Mouse (Mus musculus) adrenal gland, postnatal 25 days (tissue): Measurements from ENCODE around the gene Dbh. TPM values are rescaled to one million over a fixed set of nuclear protein-coding genes. Genes with fewer than 3 reads are reported as not detected.

Source experiments
- DNase-seq: peaks from one replicate; pipeline ENCODE4 v3.0.0; 2021; ENCODE audit warnings: mixed read lengths
- total RNA-seq: library from RNA; stranded (reverse); gene quantifications from 2 replicates; pipeline ENCODE4 v1.2.3, GENCODE M21; 2021

The Dbh gene
- total RNA-seq, 1 experiment from 2014 or later = 373 TPM

DNA sequence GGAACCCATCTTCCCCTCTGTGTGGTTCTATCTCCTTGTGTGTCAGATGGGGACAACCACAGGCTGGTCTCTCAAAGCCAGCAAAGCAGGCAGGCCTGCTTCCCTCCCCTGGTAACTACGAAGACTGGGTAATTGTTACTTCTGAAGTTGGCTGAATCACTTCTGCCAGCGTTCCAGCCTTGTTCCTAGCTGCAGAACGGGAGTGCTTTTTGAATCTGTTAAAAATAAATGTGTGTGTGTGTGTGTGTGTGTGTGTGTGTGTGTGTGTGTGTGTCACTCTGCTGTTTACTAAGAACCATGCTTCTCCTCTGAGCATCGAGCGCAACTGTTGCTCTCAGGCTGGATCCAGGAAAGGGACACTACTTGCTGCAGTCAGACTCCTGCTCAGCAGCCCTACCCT is 1.2 kb upstream of the Dbh start:
- no peak for DNase-seq

DNA sequence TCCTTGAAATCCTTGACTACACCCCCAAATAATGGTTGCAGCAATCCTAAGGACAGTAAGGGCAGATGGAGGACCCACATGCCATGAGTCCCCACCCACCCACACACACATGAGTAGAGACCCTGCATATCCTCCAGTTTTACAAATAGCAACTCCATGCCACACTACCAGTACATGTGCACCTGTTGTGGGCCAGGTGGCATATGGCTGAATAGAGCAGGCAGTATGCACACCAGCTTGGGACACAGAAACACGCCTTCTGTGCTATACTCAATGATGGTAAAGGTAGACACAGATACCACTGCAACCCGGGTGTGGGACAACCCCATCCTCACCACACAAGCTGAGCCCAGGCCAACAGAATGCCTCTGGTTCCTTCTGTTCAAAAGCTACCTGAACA is 1.0 kb downstream of the Dbh start:
- DNase-seq = no peak

DNA sequence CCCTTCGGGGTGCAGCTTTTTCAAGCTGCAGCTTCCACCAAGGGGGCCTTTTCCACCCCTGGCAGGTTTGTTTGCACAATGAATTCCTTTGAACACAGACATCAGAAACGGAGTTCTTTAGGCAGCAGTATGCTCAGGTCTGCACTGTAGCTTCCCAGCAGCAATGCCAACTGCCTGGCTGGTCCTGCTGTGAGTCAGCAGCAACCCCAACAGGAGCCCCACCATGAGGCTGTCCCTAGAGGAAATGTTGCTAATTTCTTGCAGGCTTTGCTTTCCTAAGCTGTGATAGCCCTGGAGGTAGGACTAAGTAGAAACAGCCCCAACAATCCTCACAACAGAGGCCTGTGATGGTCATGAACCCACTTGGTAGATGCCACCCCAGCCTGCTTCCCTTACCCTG is 2.0 kb downstream of the Dbh start:
- no peak for DNase-seq

DNA sequence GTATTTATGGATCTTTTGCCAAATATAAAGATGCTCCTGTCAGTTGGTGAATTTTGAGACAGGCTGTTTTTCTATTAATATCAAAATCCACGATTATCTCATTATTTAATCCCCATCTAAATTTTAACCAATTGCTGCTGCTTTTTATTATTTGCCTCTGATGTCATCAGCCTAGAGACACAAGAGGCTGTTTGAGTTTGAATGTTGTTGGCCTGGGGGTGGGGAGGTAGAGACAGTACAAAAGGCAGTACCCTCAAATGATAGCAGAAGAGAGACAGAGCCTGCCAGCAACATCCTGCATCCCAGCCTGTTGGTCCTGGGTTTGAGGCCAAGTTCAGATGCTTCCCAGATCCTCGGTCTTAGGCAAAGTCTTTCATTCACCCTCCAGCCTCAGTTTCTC is 9.2 kb downstream of the Dbh start:
- DNase-seq = no peak

DNA sequence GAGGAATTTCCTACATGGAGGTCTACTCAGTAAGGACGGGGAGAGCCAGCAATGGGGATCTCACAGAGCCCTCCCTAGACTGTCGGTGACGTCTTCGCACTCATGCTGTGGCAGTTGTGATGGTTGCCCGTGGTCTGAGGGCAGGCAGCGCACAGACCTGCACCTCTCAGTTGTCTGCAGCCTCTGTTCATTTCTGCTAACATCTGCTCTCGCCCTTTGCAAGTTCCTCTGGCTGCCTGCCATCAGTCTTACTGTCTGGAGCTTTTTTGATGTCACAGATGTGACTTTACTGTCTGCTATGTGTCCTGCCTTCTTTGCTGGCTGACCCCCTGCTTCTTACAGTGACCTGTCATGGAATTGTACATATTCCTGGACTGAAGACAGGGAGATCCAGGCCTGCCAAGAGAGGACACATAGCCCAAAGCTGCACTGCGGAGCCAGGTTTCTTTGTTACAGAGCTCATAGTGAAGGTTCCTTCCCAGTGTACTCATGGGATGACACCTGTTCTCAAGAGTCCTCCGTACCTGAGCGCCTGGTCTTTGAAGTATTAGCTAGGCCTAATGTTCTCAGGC is 10.7 kb downstream of the Dbh start:
- peak; percentile 22 for DNase-seq

DNA sequence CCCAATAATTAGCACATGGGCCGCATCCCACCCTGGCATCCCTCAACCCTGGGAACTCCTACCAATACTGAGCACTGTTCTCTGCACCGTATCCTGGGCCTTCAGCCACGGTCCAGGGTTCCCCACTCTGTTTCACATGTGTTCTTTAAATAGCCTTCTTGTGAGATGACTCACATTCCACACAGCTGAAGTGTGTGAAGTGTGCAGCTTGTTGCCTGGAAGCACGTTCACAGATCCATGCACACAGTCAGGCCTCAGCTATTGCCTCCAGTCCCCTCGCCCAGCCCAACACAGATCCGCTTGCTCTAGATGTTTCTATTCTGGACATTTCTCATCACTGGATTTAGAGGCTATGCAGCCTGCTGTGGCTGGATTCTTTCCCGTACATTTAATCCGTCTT is 14.1 kb downstream of the Dbh start:
- no peak for DNase-seq

DNA sequence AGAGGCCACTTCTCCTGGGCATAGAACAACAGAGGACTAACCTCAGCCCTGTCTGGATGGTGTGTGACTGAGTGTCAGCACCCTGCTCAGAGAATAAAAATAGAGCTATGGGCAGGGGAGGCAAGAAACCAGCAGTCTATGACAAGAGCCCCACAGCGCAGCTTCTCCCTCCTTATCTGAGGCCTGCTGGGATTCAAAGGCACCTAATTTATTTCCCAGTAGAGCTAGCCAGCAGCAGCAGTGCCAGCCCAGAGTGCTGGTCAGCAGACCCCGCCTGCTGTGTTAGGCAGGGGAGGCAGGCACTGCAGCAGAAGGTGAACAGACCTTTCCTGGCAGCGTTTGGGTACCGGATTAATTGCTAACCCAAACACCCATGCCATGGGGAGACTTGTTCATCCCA is 16.9 kb downstream of the Dbh start:
- DNase-seq = no peak

DNA sequence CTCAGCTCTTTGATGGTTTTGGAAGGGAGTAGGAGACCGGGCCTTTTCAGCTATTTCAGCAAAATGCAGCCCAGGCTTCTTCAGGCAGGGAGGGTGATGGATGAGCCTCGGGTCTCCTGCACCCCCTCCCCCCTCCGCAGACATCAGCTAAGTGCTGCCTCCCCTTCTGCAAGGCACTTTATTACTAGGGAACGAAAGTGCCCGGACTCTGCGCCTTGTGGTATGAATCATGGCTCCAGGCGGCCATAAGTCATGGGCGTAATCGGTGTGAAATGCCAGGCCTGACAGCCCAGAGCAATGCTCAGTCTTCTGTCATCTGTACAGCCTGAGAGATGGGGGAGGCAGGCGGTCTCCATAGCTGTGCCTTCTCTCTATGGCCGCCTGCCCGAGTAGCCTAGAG is 18.7 kb downstream of the Dbh start:
- peak; percentile 53 for DNase-seq

DNA sequence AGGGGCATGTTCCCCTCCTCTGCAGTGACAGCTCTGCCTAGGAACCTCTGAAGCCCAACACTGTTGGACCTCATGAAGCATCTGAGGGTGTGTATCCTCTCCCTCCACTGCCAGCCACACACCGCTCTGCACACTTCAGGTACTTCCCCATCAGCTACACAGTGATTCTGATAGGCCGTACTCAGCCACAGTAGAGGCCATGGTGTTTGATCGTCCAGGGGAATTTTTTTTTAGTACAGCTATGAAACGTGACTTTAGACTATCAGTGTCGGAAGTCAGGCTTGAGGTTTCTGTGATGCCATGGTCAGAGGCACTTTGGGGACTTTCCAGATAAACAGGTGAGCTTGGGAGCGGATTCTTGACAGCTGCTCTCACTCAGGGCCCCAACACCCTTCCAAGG is 22.5 kb downstream of the Dbh start:
- DNase-seq = no peak

DNA sequence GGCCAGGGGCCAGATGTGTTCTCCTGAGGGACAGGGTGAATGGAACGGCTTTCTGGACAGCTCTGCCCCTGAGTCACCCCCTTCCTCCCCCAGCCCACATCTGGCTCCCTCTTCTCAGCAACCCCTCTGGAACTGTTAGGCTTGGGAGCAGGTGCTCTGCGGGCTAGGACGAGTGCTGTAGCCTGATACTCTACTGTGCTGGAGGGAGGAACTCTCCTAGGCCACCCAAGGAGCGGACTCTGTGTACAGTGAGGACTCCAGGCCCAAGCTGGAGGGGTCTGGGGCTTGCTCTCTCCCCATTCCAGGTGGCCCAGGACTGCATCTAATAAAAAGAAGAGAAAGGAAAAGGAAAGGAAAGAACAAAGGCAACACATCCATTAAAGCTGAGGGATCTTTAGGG is 25.0 kb downstream of the Dbh start:
- no peak for DNase-seq

DNA sequence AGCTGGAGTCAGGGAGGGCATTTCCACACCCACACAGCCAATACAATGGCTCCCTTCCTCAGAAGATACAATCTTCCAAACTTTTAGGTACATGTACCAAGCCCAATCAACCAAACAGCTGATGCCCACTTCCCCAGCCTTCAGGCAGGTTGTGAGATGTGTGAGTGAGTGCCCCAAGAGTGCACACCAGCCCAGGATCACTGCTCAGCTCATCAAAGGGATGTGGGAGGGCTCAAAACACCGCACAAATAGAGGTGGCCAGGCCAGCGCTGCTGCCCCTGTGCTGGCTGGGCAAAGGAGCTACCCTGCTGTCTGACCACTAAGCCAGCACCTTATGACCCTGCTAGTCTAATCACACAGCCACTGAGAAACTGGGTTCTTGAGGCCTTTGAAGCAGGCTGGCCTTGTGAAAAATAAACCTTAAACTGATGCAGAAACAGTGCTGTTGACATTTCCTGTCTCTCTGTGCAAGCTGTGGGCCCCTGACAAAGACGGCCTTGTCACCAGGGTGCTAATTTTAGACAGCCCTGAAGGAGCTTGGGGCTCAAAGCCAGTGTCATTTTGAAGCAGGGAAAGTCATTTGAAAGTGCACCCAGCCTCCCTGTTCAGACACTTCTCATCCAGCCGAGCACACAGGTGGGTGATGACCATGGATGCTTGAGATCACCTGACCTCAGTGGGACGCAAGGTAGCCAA is 33.7 kb downstream of the Dbh start:
- no peak for DNase-seq

DNA sequence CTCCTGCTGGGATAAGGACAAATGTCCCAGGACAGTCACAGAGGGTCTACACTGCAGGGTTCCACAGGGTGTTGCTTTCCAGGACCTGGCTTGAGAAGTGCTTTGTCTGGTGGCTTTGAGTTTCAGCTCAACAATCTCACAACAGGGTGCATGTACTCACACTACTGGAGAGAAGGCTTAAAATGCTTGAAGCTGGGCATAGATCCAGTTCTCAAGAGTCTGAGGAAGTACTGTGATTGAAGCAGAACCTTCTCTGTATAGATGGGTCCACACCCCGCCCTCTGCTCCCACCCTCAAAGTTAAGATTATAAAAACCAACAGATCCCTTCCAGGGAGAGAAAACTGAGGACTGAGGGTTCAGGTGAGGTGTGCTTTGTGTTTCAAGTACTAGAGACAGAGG is 35.6 kb downstream of the Dbh start:
- no peak for DNase-seq

DNA sequence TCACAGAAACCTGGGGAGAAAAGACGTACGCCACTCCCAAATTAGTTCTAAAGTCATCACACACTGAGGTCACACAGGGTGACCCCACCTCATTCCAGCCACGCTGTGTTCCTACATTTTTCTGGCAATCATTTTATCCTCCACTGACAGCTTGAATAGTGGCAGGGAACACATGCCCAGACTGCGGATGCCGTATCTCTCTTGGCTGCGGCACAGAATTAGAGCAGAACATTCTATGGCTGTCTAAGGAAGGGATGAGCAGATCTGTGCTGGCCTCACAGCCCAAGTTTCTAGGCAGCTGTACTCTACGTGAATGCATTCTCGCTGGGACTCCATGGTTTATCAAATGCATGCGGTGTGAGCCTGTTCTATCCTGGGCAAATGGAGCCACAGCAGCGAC is 40.6 kb downstream of the Dbh start:
- DNase-seq = no peak

DNA sequence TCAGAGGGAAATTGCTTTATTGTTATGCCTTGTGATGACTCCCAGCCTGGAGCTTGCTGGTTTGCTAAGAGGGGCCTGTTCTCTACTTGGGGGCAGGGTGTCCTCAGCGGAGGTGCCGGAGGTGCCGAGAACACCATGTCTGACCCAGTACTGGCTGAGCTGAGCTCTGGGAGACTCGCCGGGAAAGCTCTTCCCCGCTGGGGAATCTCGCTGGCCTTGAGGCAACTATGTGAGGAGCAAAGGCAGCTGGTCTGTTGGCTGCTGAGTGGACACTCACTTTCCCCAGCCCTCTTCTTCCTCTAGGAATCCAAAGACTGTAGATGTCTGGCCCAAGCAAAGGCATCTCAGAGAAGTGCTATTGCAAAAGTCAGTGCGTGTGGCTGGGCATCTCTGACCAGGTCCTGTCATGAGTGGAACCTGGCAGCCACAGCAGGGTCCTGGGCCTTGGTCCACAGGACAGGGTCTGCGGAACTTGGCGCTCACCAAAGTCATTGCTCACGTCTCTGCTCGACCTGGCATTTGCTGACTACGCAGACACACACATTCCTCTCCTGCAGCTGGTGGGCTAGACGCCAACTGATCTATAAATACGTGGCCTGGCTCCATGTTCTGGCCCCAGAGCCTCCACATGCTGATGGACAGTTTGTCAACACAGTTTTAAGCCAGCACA is 41.2 kb downstream of the Dbh start:
- peak; percentile 29 for DNase-seq

DNA sequence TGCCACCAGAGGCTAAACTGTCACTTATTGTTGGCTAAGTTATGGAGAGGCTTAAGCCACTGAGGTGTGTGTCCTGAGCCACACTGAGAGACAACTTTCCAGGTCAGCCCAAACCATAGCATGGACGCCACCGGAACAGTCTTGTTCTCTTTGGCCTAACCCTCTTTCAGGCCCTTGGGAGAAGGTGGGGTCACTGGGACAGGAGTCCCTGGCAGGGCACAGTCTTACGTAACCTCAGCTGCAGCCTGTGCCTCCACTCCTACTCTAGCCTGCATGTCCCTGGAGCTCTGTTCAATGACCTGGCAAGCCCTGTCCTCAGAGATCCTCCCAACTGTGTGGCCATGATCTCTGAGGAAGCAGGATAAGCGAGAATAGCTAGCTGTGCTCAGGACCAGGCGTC is 42.1 kb downstream of the Dbh start:
- peak; percentile 33 for DNase-seq

DNA sequence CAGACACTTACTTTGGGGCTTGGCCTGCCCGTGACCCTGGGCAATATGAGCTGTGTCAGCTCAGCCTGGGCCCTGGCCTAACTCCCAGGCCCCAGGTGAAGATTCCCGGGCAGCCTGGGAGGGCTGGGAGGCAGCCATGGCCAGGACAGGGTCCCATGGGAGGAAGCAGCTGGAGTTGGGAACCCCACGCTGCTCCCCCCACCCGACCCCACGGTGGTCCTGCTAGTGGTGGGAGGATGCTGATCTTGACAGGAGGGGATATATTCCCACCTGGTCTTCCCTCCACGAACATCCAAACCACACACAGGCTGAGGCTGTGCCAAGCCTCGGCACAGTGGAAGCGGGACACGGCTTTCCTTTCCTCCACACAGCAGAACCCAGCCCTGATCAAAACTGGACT is 44.3 kb downstream of the Dbh start:
- DNase-seq = no peak

DNA sequence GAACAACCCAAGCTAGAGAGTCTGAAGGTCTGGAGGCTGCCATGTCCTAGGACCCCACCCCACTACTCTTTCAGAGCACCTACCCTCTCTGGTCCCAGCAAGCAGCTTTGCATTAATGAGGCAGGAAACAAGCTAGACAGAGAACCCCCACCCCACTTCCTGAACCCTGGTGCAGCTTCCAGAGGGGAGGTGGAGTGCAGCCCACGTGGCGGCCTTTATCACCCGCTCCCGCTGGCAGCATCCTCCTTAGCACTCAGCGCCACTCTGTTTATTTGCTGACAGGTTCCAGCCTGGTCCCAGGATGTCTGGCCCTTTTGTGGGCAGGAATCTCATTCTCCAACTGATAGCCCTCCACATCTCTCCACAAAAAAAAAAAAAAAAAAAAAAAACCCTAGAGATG is 44.8 kb downstream of the Dbh start:
- DNase-seq = no peak

DNA sequence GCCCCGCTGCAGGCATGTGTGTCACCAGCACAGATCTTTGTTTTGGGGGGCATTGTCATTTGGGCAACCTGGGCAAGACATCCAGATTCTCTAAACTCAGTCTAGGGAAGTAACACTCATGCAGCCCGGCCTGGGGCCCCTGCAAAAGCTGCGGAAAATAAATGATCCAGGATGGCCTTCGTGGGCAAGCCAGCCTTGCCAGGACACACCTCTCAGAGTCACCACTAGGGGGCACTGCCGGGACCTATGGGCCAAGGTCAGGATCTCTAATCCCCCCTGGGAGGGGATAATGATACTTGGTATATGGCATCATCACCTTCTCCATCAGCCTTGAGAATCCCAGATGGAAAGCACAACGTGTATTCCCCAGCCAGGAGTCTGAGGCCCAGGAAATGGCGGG is 45.2 kb downstream of the Dbh start:
- DNase-seq = peak; percentile 56

DNA sequence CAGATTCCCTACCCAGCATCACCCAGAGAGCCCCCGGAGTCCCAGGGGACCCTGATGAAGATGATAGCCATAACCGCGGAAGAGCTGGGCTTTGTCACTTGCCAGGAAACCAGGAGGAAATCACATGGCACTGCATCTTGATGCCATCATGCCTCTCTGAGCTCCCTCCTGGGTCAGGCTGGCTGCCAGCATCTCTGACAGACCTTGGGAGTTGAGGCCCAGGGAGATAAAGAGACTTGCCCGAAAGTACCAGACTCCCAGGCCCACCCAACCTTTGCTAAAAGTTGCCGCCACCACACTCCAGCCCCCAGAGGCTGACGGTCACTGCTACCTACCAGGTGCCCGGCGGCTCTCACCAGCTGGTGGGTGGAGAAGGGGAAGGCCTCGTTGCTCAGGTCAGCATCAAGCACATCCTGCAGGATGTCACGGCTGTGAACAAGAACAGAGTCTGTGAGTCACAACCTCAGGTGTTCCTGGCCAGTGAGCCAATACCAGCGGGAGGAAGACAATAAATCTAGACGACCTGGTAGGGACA is 45.7 kb downstream of the Dbh start:
- peak; percentile 35 for DNase-seq

DNA sequence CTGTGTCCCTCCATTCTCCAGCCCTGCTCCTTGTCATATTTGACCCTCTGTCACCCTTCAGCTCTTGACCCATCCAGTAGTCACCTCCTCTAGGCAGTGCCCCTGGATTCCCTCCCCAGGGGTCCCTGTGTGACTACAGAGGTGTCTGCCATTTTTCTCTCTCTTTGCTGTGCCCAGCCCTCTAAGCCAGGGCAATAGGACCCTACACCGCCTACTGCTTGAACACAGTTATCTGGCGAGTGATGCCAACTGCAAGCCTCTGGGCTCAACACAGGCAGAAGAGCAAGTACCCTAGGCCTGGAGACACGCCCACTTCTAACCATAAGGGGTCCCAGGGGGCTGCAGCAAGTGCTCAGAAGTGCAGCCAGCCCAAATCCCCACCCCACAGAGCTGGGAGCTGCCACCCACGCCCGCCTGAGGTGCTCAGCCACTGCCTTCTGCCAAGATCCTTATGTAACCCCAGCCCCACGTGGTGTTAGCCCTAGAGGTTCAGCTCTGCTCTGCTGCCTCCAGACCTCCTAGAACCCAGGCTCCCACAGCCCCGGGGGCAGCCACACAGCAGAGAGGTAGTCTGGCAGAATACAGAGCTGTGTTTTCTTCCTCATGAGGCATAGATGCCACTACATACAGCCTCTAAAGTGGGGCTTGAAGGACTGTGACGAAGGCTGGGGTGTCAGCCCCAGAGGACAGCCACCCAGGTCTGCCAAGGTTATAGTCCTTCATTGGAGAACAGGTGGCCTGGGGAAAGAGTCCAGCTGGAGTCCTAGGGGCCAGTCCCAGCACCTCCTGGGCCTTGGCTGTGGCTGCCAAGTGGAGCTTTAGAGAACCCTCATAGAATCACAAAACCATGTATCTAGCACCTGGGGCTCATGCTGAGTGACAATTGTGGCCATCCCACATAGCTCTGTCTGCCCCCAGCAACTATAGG is 47.2 kb downstream of the Dbh start:
- peak; percentile 37 for DNase-seq

DNA sequence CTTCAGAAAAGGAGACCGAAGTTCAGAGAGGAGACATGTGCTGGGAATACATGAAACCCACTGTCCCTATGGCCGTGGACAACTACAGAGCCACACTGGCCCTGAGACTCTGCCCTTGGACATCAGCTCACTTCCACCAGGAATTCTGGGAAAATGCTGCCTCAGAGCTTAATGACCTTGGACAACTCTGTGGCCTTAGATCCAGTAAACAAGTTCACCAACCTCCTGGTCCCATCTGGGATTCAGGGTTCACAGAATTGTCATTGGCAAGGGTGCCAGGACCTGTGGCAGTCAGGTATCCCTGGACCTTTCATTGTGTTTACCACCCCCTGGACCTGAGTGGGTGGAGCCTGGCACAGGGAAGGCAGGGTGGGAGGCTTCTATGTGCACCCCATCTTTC is 50.5 kb downstream of the Dbh start:
- DNase-seq = no peak

DNA sequence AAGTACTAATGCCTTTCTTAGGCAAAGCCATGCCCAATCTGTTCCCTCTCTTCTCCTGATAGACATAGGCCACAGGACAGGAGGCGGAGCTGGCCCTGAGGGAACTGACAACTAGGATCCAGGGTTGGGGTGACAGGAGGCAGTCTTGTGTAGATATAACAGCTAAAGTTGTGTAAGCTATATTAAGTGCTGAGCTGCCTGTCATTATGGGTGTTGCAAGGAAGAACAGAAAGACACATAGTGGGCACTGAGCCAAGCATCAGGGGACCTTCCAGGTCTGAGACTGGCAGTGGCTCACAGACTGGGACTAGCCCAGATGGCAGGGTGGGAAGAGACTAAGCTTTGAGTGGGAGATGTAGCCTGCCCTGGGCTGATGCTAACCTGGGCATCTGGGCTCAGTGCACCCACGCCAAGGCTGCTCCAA is 53.1 kb downstream of the Dbh start:
- DNase-seq = no peak

DNA sequence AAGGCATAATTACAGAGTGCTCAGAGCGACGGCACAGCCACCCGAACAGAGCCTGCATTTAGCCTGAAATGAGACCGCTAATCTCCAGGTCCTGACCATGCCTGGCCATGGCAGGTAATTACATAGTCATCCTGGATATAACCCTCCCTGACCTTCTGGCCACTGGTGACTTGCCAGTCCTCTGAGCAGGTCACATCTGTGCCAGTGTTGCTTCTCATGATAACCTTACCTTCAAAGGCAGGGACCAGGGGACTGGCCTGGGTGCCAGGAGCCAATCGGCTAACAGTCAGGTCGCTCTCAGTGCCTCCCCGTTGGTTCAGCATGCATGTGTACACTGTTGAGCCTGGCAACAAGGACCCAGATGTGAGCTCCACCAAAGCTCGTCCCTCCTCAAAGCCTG is 53.5 kb downstream of the Dbh start:
- DNase-seq = no peak
